Mouse (Mus musculus): Measurements from ENCODE around the gene Foxf1.

Foxf1 gene

GRCm38 (mm10) chr8:121111145-121111907 is 27.1 kb downstream of the Foxf1 start:
- in situ Hi-C loops (cut with MboI, MseI), result loop anchor here (5.0 kb wide), 2 partner anchors 101 to 401 kb away; no protein-coding TSS in a partner anchor

GRCm38 (mm10) chr8:121113261-121113660 is 29.1 kb downstream of the Foxf1 start:
- in situ Hi-C loops (cut with MboI, MseI), result loop anchor here (5.0 kb wide), 2 partner anchors 99 to 399 kb away; no protein-coding TSS in a partner anchor

GRCm38 (mm10) chr8:121115136-121115535 is 30.9 kb downstream of the Foxf1 start:
- in situ Hi-C loops (cut with MboI, MseI), result no loop called here

GRCm38 (mm10) chr8:121115948-121116347 is 31.8 kb downstream of the Foxf1 start, which contains the start of gene Foxc2:
TSS of gene Foxc2 (plus strand) at chr8:121116171.
- in situ Hi-C loops (cut with MboI, MseI), result no loop called here

GRCm38 (mm10) chr8:121116591-121117185 is 32.5 kb downstream of the Foxf1 start:
- in situ Hi-C loops (cut with MboI, MseI), result no loop called here

- in situ Hi-C loops (cut with MboI, MseI), result no loop called here
Measured at GRCm38 (mm10) chr8:121117186-121117651, 33.0 kb downstream of the Foxf1 start.

GRCm38 (mm10) chr8:121117906-121118305 is 33.7 kb downstream of the Foxf1 start:
- in situ Hi-C loops (cut with MboI, MseI), result no loop called here

- in situ Hi-C loops (cut with MboI, MseI), result no loop called here
Measured at GRCm38 (mm10) chr8:121118634-121119420, 34.6 kb downstream of the Foxf1 start.

- in situ Hi-C loops (cut with MboI, MseI), result loop anchor here (10.0 kb wide), 1 partner anchor 1405 kb away; no protein-coding TSS in a partner anchor
Measured at GRCm38 (mm10) chr8:121119635-121120455, 35.7 kb downstream of the Foxf1 start.

- in situ Hi-C loops (cut with MboI, MseI), result loop anchor here (10.0 kb wide), 1 partner anchor 1404 kb away; no protein-coding TSS in a partner anchor
Measured at GRCm38 (mm10) chr8:121120456-121121419, 36.6 kb downstream of the Foxf1 start.

GRCm38 (mm10) chr8:121121704-121122103 is 37.5 kb downstream of the Foxf1 start:
- in situ Hi-C loops (cut with MboI, MseI), result loop anchor here (10.0 kb wide), 1 partner anchor 1403 kb away; no protein-coding TSS in a partner anchor

GRCm38 (mm10) chr8:121122368-121122767 is 38.2 kb downstream of the Foxf1 start:
- in situ Hi-C loops (cut with MboI, MseI), result loop anchor here (10.0 kb wide), 1 partner anchor 1402 kb away; no protein-coding TSS in a partner anchor

GRCm38 (mm10) chr8:121123113-121123512 is 38.9 kb downstream of the Foxf1 start:
- in situ Hi-C loops (cut with MboI, MseI), result loop anchor here (10.0 kb wide), 1 partner anchor 1402 kb away; no protein-coding TSS in a partner anchor

- in situ Hi-C loops (cut with MboI, MseI), result loop anchor here (10.0 kb wide), 1 partner anchor 1400 kb away; no protein-coding TSS in a partner anchor
Measured at GRCm38 (mm10) chr8:121124547-121125239, 40.5 kb downstream of the Foxf1 start.

GRCm38 (mm10) chr8:121125311-121125876 is 41.2 kb downstream of the Foxf1 start:
- in situ Hi-C loops (cut with MboI, MseI), result loop anchor here (10.0 kb wide), 1 partner anchor 1399 kb away; no protein-coding TSS in a partner anchor

GRCm38 (mm10) chr8:121126191-121126590 is 42.0 kb downstream of the Foxf1 start:
- in situ Hi-C loops (cut with MboI, MseI), result loop anchor here (10.0 kb wide), 1 partner anchor 1399 kb away; no protein-coding TSS in a partner anchor

GRCm38 (mm10) chr8:121126694-121127093 is 42.5 kb downstream of the Foxf1 start:
- in situ Hi-C loops (cut with MboI, MseI), result loop anchor here (10.0 kb wide), 1 partner anchor 1398 kb away; no protein-coding TSS in a partner anchor

GRCm38 (mm10) chr8:121127291-121127701 is 43.1 kb downstream of the Foxf1 start:
- in situ Hi-C loops (cut with MboI, MseI), result loop anchor here (10.0 kb wide), 1 partner anchor 1398 kb away; no protein-coding TSS in a partner anchor

Measured in T-helper 2 cell (primary cell).